Mouse (Mus musculus): ENCODE results near the gene Hebp1. TPM values are rescaled to one million over a fixed set of nuclear protein-coding genes. Genes with fewer than 3 reads are reported as not detected.

The Hebp1 gene
- total RNA-seq, 2 experiments from 2014 or later, result 74.3 to 79.5 TPM

DNA sequence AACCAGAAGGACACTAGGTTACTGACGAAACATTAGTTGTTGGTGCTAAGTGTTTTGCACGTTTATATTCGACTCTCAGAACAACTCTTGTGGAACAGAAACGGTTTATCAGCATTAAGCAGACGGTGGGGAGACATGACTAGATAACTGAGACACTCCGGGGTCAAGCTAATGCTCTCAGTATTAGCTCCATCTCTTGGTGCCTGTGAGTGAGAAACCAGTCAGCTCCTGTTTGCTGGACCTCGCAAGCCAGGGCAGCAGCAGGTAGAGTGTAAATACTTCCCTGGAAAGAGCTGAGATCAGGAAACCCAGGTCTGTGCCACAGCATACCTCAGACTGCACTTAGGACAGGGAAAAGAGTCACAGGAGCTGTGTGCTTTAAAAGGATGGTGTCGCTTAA lies 1.1 kb downstream of the Hebp1 start:
- DNase-seq, result no peak

DNA sequence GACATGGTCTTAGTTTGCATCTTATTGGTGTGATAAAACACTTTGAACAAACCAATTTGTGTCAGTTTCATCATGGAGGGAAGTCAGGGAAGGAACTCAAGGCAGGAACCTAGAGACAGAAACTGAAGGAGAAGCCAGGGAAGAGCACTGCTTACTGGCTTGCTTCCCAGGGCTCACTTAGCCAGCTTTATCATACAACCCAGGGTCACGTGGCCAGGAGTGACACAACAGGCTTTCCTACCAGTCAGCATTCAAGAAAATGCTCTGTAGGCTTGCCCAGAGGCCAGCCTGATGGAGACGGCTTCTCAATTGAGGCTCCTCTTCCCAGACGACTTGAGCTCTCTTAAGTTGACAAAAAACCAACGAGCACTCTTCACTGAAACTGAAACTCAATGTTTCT lies 2.9 kb downstream of the Hebp1 start:
- no peak for DNase-seq

DNA sequence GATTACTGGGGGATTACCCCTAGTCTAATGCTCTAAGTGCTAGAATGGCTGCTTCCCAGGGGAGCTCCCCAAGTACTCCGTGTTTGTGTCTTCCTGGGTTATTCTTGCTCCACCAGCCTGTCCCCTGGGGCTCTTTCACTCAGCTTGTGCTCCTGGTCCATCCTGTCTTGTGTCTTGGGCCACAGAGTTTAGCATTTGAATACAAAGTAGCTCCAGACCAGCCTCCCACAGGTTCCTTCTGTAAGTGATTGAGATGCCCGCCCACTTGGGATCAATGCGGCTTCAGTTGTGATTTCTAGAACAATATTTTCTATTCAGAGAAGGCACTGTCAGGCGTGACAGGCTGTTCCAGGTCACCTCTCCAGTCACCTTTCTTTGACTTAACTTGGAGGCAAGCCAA lies 4.1 kb downstream of the Hebp1 start:
- DNase-seq, result no peak

DNA sequence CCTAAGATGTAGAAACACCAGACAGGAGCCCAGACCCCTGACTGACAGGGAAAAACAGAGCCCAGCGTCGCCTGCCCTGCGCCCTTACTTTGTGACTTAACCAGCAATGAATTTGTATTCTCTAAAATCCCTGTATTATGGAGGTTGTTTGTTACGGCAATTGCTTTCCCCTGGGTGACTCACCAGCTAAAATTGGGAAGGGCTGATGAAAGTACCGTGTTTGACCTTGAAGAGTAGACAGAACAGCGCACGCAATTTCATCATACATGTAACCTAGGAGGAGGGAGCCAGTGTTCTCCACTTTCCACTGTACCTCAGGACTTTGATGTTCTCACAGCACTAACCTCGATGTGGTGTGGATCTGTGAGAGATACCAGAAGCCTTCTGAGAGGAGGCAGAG lies 4.8 kb downstream of the Hebp1 start:
- DNase-seq, result no peak

DNA sequence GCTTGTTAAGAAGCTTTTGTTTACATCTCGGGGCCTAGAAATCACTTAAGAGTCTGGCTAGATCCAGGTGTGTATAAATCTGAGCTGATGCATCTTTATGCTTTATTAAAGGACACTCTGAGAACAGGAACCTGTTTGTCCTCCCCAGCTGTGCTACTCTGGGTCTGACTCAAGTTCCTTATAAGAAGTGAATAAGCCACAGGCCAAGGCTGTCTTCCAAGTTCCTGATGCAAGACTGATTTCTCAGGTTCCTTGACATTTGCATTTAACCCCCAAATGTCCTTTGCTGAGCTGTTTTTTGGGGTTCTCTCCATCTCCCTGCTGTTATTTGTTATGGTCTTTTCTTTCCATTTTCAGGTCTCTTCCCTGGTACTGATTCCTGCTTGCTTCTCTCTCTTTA lies 5.9 kb downstream of the Hebp1 start:
- DNase-seq, result no peak

DNA sequence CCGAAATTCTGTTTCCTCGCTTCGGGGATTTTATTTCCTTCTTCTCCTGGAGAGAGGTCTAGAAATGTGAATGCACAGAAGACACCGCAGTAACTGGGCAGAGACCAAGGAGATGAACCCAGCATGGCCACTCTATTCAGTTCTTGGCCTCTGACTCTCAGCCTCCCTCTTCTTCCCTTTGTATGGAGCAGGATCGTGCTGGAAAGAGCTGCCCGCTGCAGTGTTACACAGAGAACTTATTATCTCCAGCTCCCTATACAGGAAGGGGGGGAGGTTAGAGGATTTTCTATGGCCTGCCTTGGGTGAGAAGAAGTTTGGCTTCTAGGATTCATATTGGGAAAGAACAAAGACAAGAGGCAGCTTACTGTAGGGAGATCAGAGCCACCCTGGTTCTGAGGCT lies 7.7 kb downstream of the Hebp1 start:
- no peak for DNase-seq

DNA sequence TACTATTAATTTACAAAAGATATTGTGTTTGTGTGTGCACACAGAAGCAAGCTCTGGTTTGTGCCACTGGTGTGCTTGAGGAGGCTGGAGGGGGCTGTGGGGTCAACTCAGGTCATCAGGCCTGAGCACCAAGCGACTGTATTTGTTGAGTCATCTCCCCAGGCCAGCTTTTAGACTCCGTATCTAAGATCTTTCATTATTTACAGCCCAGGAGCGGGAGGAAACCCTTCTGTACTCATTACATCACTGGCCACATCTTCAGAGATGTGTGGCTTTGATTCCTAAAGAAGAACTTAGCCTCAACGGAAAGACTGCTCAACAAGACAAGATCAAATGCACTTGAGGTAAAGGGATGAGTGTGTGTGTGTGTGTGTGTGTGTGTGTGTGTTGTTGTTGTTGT lies 9.2 kb downstream of the Hebp1 start:
- no peak for DNase-seq

DNA sequence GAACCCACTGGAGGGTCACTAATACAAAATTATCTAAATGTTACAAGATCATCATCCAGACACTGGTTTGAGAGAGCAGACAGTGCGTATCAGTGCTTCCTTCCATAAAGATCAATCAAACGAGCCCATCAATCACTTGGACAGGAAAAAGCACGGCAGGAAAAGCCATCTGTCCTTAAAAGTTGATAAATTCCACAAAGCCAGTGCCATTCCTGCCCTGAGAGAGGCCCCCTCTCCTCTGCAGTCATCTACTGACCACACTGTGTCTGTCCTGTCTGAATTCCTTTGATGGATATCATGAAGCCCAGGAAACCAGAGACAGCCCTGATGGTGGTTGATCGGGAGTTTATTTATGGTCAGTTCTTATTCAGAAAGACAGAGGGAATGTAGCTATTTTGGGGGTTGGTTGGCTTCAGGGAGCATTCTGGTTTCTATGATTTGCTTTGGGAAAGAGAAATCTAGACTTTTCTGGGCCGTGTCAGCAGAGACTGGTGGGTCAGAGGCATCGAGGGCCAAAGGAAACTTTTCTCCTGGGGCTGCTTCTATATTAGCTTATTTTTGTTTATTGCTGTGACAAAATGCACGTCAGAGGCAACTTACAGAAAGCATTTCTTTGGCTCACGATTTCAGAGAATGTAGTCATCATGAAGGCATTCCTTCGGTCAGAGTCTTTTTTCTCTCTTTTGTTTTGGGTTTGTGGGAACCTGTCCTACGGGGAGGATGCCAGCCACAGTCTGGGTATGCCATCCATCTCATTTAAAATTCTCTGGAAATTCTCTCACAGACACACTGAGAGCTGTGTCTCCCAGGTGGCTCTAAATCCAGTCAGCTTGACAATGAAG lies 10.5 kb downstream of the Hebp1 start:
- no peak for DNase-seq

DNA sequence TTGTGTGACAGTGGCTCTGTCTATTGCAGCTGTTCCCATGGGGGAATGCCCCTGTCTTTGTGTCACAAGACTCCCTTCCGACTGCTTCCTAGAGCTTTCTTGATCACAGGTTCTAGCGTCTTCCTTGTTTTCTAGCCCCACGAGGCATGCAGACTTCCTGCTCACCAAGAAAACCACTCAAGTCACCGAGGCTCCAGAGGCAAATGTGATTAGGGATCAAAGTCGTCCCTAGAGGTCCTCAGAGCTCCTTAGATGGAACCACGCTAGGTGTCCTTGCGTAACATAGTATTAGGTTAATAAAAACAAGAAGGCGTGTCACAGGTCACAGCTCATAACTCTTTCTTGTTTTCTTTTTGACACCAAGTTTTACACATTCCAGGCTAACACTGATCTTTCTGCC lies 13.9 kb downstream of the Hebp1 start:
- DNase-seq, result no peak

DNA sequence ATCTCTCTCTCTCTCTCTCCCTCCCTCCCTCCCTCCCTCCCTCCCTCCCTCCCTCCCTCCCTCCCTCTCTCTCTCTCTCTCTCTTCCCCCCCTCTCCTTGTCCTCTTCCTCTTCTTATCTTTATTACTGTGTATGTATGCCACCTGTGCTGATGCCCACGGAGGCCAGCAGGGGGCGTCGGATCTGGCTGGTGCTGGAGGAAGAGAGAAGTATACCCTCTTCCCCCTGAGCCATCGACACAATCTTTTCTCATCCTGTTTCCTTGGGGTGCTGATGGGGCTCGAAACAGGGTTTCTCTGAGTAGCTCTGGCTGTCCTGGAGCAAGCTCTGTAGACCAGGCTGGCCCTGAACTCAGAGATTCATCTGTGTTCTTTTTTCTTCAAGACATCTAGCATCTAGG lies 14.9 kb downstream of the Hebp1 start:
- DNase-seq, result no peak

DNA sequence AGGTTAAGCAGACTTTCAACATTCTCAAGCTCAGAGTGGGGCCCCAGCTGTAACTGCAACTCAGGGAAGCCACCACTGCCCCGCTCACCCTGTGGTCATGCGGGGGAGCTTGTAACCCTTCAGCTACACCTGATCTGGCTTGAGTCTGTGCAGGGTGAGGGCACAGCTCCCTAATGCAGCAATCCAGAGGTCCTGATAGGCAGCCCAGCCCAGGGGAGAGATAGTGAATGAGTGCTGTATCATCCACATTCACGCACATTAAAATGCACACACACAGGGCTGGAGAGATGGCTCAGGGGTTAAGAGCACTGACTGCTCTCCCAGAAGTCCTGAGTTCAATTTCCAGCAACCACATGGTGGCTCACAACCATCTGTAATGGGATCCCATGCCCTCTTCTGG lies 19.2 kb downstream of the Hebp1 start:
- no peak for DNase-seq

DNA sequence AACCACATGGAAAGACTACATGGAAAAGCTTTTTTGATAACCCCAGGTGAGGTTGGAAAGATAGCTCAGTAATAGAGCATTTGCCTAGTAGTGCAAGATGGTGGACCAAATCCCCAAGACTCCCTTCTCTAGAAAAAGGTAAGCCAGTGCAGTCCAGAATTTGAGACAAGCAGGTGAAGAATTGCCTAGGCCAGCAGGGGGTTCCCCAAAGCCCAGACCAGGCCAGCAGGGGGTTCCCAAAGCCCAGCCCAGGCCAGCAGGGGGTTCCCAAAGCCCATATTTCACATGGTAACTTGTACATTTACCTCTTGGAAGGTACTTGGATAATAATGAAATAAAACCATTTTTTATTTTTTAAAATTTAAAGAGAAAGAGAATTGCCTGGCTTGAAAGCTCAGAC lies 20.6 kb downstream of the Hebp1 start:
- no peak for DNase-seq

DNA sequence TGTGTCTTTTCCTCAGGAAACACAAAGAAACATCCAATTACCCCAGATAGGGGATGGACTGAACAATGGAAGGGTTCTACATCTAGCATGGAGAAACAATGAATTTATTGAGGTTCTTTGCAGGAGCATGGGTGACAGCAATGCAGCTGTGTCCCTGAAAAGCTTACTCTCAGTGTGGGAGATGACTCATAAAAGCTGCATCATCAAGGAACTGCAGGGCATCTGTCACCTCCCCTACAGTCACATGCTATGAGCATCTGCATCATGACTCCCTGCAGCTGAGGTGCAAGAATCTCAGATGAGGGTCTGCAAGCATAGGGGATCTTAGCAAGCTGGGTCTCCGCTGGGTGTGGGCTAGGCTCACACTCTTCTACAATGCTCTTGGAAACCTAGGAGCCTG lies 22.8 kb downstream of the Hebp1 start:
- DNase-seq, result no peak

DNA sequence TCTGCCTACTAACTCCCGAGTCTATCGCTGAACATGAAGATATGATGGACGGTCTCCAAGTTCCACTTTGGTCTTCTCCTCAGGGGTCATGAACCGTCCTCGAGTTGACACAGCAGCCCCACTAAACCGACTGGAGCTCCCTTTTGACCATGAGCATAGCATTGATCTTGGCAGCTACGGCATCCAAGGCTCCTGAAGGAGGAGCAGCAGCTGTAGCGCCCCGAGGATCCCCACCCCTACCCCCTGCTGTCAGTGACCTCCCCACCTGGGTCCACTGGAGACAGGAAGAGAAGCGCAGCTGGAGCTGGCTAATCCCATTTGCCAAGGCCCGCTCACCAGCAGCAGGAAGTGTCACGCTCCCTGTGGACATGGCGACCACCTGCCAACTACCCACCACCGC lies 26.1 kb downstream of the Hebp1 start:
- DNase-seq, result no peak

DNA sequence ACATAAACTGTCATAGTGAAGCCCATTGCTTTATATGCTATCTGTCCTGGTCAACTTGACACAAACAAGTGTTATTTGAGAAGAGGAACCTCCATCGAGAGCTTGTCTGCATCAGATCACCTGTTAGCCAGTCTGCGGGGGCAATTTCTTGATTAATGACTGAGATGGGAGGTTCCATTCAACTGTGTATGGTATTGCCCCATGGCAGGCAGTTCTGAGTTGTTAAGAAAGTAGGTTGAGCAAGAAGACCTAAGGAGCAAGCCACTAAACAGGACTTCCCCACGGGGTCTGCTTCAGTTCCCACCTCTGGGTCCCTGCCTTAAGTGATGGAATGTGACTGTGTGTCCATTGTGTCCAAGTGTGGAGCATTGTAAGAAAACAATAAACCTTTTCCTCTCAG lies 28.6 kb downstream of the Hebp1 start:
- no peak for DNase-seq

DNA sequence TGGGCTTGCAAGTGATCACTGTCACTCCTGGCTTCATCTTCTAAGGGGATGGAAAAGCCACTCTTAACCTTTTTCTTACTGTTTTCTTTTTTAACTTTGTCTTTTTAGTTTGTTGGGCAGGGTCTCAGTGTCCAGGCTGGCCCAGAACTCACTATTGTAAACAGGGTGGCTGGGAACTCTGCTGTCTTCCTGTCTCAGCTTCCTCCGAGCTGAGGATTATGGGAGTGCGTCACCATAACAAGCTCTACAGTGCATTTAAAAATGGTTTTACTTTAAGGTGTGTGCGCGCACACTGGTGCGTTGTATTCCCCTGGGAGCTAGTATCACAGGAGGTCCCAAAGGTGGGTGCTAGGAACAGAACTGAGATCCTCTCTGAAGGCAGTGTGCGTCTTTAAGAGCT lies 29.4 kb downstream of the Hebp1 start:
- no peak for DNase-seq

DNA sequence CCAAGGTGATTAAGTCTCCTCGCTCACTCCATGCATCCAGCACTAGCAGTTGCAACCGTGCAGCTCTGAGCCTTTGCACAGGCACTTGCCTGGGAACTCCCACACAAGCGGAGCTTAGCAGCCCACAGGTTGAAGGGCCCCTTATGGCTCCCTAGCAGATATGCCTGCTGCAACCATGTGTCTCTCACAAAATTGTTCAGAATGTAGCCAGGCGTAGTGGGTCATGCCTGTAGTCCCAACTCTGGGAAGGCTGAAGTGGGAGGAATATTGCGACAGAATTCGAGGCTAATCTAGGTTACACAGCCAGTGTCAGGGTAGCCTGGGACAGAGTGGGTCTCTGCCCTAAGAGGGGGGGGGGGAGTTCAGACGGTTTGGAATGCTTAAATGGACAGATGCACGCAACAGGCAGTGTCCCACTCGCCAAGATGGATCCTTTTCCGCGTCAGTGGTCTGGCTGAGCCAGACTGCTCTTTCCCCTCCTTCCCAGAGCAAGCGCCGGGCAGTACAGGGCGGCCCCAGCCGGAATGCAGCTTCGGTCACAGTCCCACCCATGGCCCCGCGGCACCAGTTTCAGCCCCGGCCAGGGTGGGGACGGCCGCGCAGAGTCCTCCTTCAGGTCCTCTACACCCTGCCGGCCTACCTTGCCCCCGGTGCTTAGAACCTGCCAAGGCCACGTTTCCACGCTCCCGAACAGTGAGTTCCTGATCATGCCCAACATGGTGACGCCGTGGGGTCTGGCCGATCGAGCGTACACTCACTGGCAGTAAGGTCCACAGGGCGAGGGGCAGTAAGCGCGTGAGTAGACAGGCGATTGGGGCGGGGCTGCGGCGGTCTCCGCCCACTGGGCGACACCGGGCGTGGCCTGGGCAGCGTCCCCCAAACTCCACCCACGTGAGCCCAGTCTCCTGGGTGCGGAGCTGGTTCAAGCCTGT lies 30.2 kb downstream of the Hebp1 start:
- DNase-seq, result peak; percentile 80 to 81

DNA sequence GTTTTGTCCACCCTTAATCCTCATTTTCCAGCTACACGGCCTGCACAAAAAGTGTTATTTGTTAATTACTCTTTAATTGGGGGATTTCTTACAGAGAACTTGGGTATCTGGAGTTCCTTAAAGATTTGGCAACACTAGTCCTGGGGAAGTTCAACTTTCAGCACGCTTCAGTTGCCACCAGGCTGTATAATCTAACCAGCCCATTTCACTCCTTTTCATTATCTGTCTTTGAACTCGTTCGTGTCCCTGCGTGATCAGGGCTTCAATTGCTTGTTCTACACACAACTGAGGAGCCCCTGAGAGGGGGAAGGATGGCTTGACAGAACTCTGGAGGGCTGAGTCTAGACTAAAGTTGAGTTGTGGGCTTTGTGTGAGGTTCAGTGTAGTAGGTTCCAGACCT lies 31.1 kb downstream of the Hebp1 start:
- no peak for DNase-seq

DNA sequence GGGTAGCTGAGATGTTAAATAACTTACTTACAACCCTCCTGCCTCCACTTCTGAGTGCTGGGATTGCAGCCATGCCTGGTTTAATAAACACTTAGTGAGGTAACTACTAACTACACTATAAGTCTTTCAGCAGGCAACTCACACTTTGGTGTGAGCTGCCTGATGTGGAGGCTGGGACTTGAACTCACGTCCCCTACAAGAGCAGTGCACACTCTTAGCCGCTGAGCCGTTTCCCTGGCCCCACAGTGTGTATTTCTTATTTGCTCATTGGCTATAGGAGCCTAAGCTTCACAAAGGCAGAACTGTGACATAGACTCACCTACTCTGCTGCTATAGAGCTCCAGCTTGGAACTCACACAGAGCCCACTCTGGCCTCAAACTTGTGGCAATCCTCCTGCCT lies 31.6 kb downstream of the Hebp1 start:
- no peak for DNase-seq

DNA sequence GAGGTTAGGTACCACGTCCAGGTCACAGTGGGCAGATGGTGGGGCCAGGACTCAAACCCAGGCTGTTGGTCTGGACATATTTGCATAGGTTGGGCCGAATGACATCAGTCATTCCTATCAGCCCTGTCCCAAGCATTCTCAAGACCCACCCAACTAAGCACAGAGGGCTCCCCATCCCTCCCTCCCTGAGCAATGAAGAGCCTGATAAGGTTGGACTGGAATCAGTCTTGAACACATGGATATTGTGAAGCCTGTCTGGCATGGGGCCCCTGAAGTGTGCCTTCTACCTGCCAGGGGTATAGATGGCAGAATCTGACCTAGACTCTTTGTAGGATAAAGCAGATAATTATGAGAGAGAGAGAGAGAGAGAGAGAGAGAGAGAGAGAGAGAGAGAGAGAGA lies 32.1 kb downstream of the Hebp1 start:
- DNase-seq, result no peak

DNA sequence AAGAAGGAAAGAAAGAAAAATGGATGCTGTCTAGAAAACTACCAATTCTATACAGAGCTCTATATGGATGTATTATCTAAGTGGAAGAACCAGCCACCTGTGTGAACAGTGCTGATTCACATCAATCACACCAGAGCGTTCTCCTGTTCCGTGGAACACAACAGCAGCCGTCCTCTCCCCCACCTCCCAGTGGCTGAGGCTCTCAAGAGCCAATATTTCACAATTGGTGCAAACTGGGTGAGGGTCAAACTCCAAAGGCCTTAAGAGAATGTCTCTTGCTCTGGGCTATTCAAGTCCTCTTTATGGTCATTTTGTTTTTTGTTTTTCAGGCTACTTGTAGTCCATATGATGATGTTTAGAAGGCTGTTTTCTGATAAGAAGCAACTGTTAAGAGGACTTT lies 32.6 kb downstream of the Hebp1 start:
- no peak for DNase-seq

DNA sequence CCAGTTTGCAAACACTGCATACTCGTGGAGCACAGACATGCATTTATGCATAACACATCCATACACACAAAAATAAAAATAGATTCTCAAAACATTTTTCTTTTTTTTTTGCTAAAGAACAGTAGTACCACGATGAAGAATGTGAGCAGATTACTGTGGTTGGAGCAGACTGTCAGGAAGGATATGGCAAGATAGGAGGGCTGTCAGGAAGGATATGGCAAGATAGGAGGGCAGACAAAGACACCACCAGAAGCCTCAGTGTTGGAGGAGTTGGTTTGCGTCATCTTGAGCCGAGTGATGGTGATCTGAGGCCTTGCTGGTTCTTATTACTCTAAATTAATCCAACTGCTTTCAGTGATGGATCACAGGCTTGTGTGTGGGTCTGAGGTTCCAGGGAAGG lies 35.0 kb downstream of the Hebp1 start:
- DNase-seq, result no peak

DNA sequence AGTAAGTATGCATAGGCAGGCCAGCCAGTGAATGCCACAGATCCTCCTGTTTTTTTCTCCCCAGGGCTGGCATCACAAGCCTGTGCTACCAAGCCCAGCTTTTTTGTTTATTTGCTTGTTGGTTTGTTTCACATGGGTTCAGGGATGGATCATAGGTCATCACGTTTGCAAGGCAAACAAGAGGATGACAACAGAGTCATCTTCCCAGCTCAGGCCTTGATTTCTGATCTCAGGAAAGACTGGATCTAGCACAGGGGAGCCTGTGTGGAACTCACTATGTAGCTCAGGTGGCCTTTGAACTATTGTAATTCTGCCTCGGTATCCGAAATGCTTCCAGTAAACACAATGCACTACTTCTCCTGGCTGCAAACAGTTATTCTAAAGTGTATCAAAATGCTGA lies 35.5 kb downstream of the Hebp1 start:
- DNase-seq, result no peak

DNA sequence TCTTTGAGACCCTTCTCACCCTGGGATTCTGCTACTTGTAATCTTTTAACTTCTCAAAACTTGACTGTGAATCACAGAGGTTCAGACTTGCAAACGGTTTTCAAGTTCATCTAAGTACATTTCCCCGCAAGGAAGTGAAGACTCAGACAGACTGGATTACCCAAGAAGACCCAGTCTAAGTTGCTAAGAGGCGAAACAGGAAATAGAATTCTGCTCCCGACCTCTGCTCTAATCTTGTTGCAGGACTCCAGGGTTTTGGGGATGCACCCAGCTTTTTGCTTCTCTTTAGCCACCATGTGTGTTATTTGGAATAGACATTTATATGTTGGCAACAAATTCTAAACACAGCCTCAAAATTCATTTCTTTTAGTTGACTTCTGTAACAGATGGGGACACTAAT lies 36.5 kb downstream of the Hebp1 start:
- DNase-seq, result no peak
